In genomic region chr6:5177967-5178891, GRCm38 (mm10) we compare ENCODE assay signal across 9 mouse cellular contexts. TPM values are rescaled to one million over a fixed set of nuclear protein-coding genes. Genes with fewer than 3 reads are reported as not detected.
DNase-seq lines count a peak whose midpoint lies in the region; ATAC-seq lines count a peak whose summit lies in the region.
"Had no signal": no experiment of that assay in that cellular context is flagged by ENCODE, and none has a peak within 500 bp of the region (broad histone marks: within the 10 kb centered on the region; RNA-seq: fewer than 3 reads in every experiment).

No protein-coding gene starts in this region.

- no peaks in the 10 kb centered on the region for H3K9me3 ChIP-seq in heart, embryonic 12.5 days (replicated peaks)
- no peaks in the 10 kb centered on the region for H3K9me3 ChIP-seq in limb, embryonic 12.5 days

- ATAC-seq in heart, embryonic 12.5 days (ENCODE audit: insufficient number of reproducible peaks, low FRiP score) = no peak
- peak; percentile 43; the same call in 1 of the 2 replicates for ATAC-seq in limb, embryonic 12.5 days (ENCODE audit: insufficient number of reproducible peaks, insufficient read depth, low FRiP score, low TSS enrichment, low read depth)

- no peaks in the 10 kb centered on the region for H3K36me3 ChIP-seq in heart, embryonic 12.5 days
- H3K36me3 ChIP-seq in limb, embryonic 12.5 days = no peaks in the 10 kb centered on the region

- no peaks in the 10 kb centered on the region for H3K27me3 ChIP-seq in heart, embryonic 12.5 days (replicated peaks)
- H3K27me3 ChIP-seq in limb, embryonic 12.5 days = no peaks in the 10 kb centered on the region

- 62% methylated on average over 19 of the region's 19 CpGs for WGBS in heart, embryonic 12.5 days
- 47% methylated on average over 19 of the region's 19 CpGs for WGBS in limb, embryonic 12.5 days

- H3K9ac ChIP-seq in heart, embryonic 12.5 days = no peak overlapping the region
- no peak overlapping the region; the same call in 1 of the 2 replicates for H3K9ac ChIP-seq in limb, embryonic 12.5 days (replicated peaks)

- 0 out of 2 replicates have a peak, but pooled peaks cover 2% of the 10 kb centered on the region for H3K4me1 ChIP-seq in heart, embryonic 12.5 days (replicated peaks)
- H3K4me1 ChIP-seq in limb, embryonic 12.5 days (replicated peaks) = peaks cover 22% of the 10 kb centered on the region

- H3K4me3 ChIP-seq in heart, embryonic 12.5 days = 0 out of 2 replicates have a peak overlapping the region, but pooled peaks have one; percentile 13
- 0 out of 2 replicates have a peak overlapping the region, but pooled peaks have one; percentile 7 for H3K4me3 ChIP-seq in limb, embryonic 12.5 days (replicated peaks)

- no peak for DNase-seq in heart, postnatal 25 days (ENCODE audit: low spot score)
- peak; percentile 7 for DNase-seq in right cerebral cortex, postnatal 25 days
- no peak for DNase-seq in right cerebral cortex, postnatal 14 days
- DNase-seq in natural killer cell, adult 2 months (ENCODE audit: low spot score in 2 of 2) = no peak
- DNase-seq in spleen, postnatal 36 days (ENCODE audit: low spot score in 2 of 2) = no peak
- no peak for DNase-seq in adrenal gland, postnatal 4 days (ENCODE audit: low spot score in 2 of 2)

- intact Hi-C loops in heart, postnatal 25 days (cut with DNase I) = no loop called here

- H3K4me2 ChIP-seq in heart, embryonic 12.5 days = peak overlapping the region; percentile 45
- H3K4me2 ChIP-seq in limb, embryonic 12.5 days = peak overlapping the region; percentile 49

- H3K27ac ChIP-seq in heart, embryonic 12.5 days (ENCODE audit: poor library complexity, severe bottlenecking) = no peak overlapping the region
- peak overlapping the region; percentile 53 for H3K27ac ChIP-seq in limb, embryonic 12.5 days

RNA-seq across cellular contexts. Expression of gene Pon1, which starts 15.5 kb away (rescaled TPM):
- polyA plus RNA-seq in heart, embryonic 12.5 days (2016; fragmentation: Nextera tagmentation; extraction: Ambion mirVana) = not detected in 2 replicates
- total RNA-seq in heart, postnatal 25 days (2021) = not detected
- polyA plus RNA-seq in limb, embryonic 12.5 days (2016; fragmentation: Nextera tagmentation; extraction: Ambion mirVana) = 0.23 TPM in 1 of 2 replicates, not detected in the other
- 10 to 100 TPM in 1 of 2 experiments, 1 to 10 TPM in 1; 1.7 to 35.3 TPM for total RNA-seq in adrenal gland, postnatal 4 days (2021)
- total RNA-seq: layer of hippocampus, adult 18-20 months had no signal
